Mouse (Mus musculus) gastrocnemius, postnatal 10 days (tissue): ENCODE data around the gene Crocc. TPM values are rescaled to one million over a fixed set of nuclear protein-coding genes. Genes with fewer than 3 reads are reported as not detected.
A peak's percentile ranks its signal among the peaks of the same experiment; 100 is the strongest.

Source experiments
- DNase-seq: peaks from one replicate; pipeline ENCODE4 v3.0.0; 2021; ENCODE audit warnings: mixed read lengths
- long read RNA-seq, 2 experiments: library from polyadenylated mRNA; stranded (forward); transcript quantifications; one replicate each; pipeline ENCODE4 v2.0.0; 2021
- total RNA-seq, 2 experiments: library from RNA; stranded (reverse); gene quantifications; 2 replicates each; pipeline ENCODE4 v1.2.3; 2021

The Crocc gene
- 1 to 10 TPM; 3.8 to 9.3 TPM for total RNA-seq
- long read RNA-seq, experiment 1, partial matches to known transcripts = 5 of 7 reads
- long read RNA-seq, experiment 1, other reads (novel, unspliced or antisense) = 2 of 7 reads
- long read RNA-seq, experiment 2, partial matches to known transcripts = 1 of 3 reads
- long read RNA-seq, experiment 2, other reads (novel, unspliced or antisense) = 2 of 3 reads

GRCm38 (mm10) chr4:141060426-141061301 is at the start of gene Crocc:
TSS of gene Crocc (minus strand) at chr4:141060550.
- peak; percentile 100 for DNase-seq

- DNase-seq = no peak
Measured at GRCm38 (mm10) chr4:141108196-141108732, 47.9 kb upstream of the Crocc start.

- peak; percentile 36 for DNase-seq
Measured at GRCm38 (mm10) chr4:141106526-141107183, 46.3 kb upstream of the Crocc start.

- DNase-seq = peak; percentile 43
Measured at GRCm38 (mm10) chr4:141101855-141102254, 41.5 kb upstream of the Crocc start.

GRCm38 (mm10) chr4:141101291-141101690 is 40.9 kb upstream of the Crocc start:
- DNase-seq = no peak

- no peak for DNase-seq
Measured at GRCm38 (mm10) chr4:141099956-141100355, 39.6 kb upstream of the Crocc start.

GRCm38 (mm10) chr4:141098935-141099334 is 38.6 kb upstream of the Crocc start:
- DNase-seq = no peak

GRCm38 (mm10) chr4:141096710-141097109 is 36.4 kb upstream of the Crocc start:
- no peak for DNase-seq

- no peak for DNase-seq
Measured at GRCm38 (mm10) chr4:141095016-141095415, 34.7 kb upstream of the Crocc start.

- no peak for DNase-seq
Measured at GRCm38 (mm10) chr4:141088714-141089113, 28.4 kb upstream of the Crocc start.

- DNase-seq = no peak
Measured at GRCm38 (mm10) chr4:141088033-141088432, 27.7 kb upstream of the Crocc start, which contains the start of gene Spata21. TSS of gene Spata21 (plus strand) at chr4:141088333.

GRCm38 (mm10) chr4:141086862-141087261 is 26.5 kb upstream of the Crocc start:
- DNase-seq = no peak

- no peak for DNase-seq
Measured at GRCm38 (mm10) chr4:141078510-141079137, 18.3 kb upstream of the Crocc start.

GRCm38 (mm10) chr4:141077681-141078509 is 17.5 kb upstream of the Crocc start, which contains the start of gene Necap2:
TSS of gene Necap2 (minus strand) at chr4:141078357.
- peak; percentile 96 for DNase-seq

GRCm38 (mm10) chr4:141076761-141077506 is 16.6 kb upstream of the Crocc start:
- DNase-seq = no peak

- DNase-seq = no peak
Measured at GRCm38 (mm10) chr4:141074109-141074508, 13.8 kb upstream of the Crocc start.

GRCm38 (mm10) chr4:141073661-141074060 is 13.3 kb upstream of the Crocc start:
- DNase-seq = peak; percentile 65

- DNase-seq = no peak
Measured at GRCm38 (mm10) chr4:141072502-141072901, 12.2 kb upstream of the Crocc start.

GRCm38 (mm10) chr4:141069731-141070130 is 9.4 kb upstream of the Crocc start:
- peak; percentile 50 for DNase-seq

GRCm38 (mm10) chr4:141068655-141069054 is 8.3 kb upstream of the Crocc start:
- DNase-seq = no peak
